Mouse (Mus musculus) gastrocnemius, adult 2 months (tissue): Measurements from ENCODE around the gene Specc1l. TPM values are rescaled to one million over a fixed set of nuclear protein-coding genes. Genes with fewer than 3 reads are reported as not detected.

ENCODE experiments used
- DNase-seq: peaks from one replicate; pipeline ENCODE4 v3.0.0; 2022
- H3K27ac ChIP-seq: fragments of 200-600 bp; 2 replicates; pipeline ENCODE4 v1.8.1; 2022; ENCODE audit warnings: mild to moderate bottlenecking
- H3K4me3 ChIP-seq: fragments of 200-600 bp; 2 replicates; pipeline ENCODE4 v1.8.1; 2022; ENCODE audit warnings: mild to moderate bottlenecking, moderate library complexity
- CTCF ChIP-seq: fragments of 200-600 bp; IDR thresholded peaks from 2 replicates; pipeline ENCODE4 v1.8.1; 2022; ENCODE audit warnings: antibody characterized with exemption, mild to moderate bottlenecking, moderate library complexity
- intact Hi-C: fragments of 180-260 bp; cut with DNase I; formaldehyde crosslinking; loops from one replicate; pipeline ENCODE4 v1.15.1; 2025
- total RNA-seq, 2 experiments: library from RNA; stranded (reverse); gene quantifications; 2 replicates each; pipeline ENCODE4 v1.2.3; 2021

Gene Specc1l
- total RNA-seq, 2 experiments from 2014 or later = 43.1 to 44.8 TPM

GRCm38 (mm10) chr10:75230572-75230971 is 18.7 kb downstream of the Specc1l start:
- intact Hi-C loops = no loop called here
- no peak for DNase-seq
- H3K27ac ChIP-seq = no peak overlapping the region
- no peak overlapping the region for H3K4me3 ChIP-seq
- TF ChIP-seq CTCF = no peak

- H3K4me3 ChIP-seq = no peak overlapping the region
- DNase-seq = no peak
- TF ChIP-seq CTCF = no peak
- no peak overlapping the region for H3K27ac ChIP-seq
- intact Hi-C loops = no loop called here
These were observed 20.0 kb downstream of the Specc1l start for GRCm38 (mm10) chr10:75231876-75232275.

GRCm38 (mm10) chr10:75232612-75233155 is 20.8 kb downstream of the Specc1l start:
- no peak overlapping the region for H3K4me3 ChIP-seq

GRCm38 (mm10) chr10:75233489-75233888 is 21.6 kb downstream of the Specc1l start:
- no peak for DNase-seq
- Histone ChIP-seq H3K4me3 (no peak overlapping the region), H3K27ac (0 out of 2 replicates have a peak overlapping the region, but pooled peaks have one; percentile 31)
- TF ChIP-seq CTCF = no peak
- intact Hi-C loops = no loop called here

More at GRCm38 (mm10) chr10:75232612-75233155, 20.8 kb downstream of the Specc1l start:
- no peak overlapping the region; the same call in 1 of the 2 replicates for H3K27ac ChIP-seq
- intact Hi-C loops = no loop called here
- no peak for TF ChIP-seq CTCF
- DNase-seq = no peak

- intact Hi-C loops = no loop called here
- DNase-seq = no peak
- TF ChIP-seq CTCF = no peak
- H3K4me3 ChIP-seq = no peak overlapping the region
- H3K27ac ChIP-seq = no peak overlapping the region
These were observed 23.9 kb downstream of the Specc1l start for GRCm38 (mm10) chr10:75235726-75236125.

- DNase-seq = no peak
- Histone ChIP-seq H3K27ac (no peak overlapping the region), H3K4me3 (no peak overlapping the region)
- intact Hi-C loops = no loop called here
- TF ChIP-seq CTCF = no peak
These were observed 24.3 kb downstream of the Specc1l start for GRCm38 (mm10) chr10:75236156-75236555.

GRCm38 (mm10) chr10:75237166-75237565 is 25.3 kb downstream of the Specc1l start:
- Histone ChIP-seq H3K4me3 (no peak overlapping the region), H3K27ac (no peak overlapping the region)
- TF ChIP-seq CTCF = no peak
- intact Hi-C loops = no loop called here
- no peak for DNase-seq

GRCm38 (mm10) chr10:75240583-75241250 is 28.8 kb downstream of the Specc1l start:
- no peak for DNase-seq
- TF ChIP-seq CTCF = no peak
- intact Hi-C loops = no loop called here
- H3K4me3 ChIP-seq = no peak overlapping the region
- peak overlapping the region; percentile 24; the same call in 1 of the 2 replicates for H3K27ac ChIP-seq

GRCm38 (mm10) chr10:75245806-75246205 is 33.9 kb downstream of the Specc1l start:
- DNase-seq = no peak
- intact Hi-C loops = no loop called here
- no peak for TF ChIP-seq CTCF

GRCm38 (mm10) chr10:75246331-75246730 is 34.5 kb downstream of the Specc1l start:
- DNase-seq = no peak
- Histone ChIP-seq H3K4me3 (no peak overlapping the region), H3K27ac (no peak overlapping the region)
- intact Hi-C loops = no loop called here
- TF ChIP-seq CTCF = no peak

More at GRCm38 (mm10) chr10:75245806-75246205, 33.9 kb downstream of the Specc1l start:
- Histone ChIP-seq H3K27ac (no peak overlapping the region), H3K4me3 (no peak overlapping the region)

- no peak for DNase-seq
- Histone ChIP-seq H3K4me3 (no peak overlapping the region), H3K27ac (no peak overlapping the region)
- intact Hi-C loops = loop anchor here (2.0 kb wide), 1 partner anchor 68 kb away; no protein-coding TSS in a partner anchor
- TF ChIP-seq CTCF = peak; percentile 64
These were observed 39.1 kb downstream of the Specc1l start for GRCm38 (mm10) chr10:75251011-75251410.

- Histone ChIP-seq H3K27ac (no peak overlapping the region), H3K4me3 (no peak overlapping the region)
- no peak for TF ChIP-seq CTCF
- intact Hi-C loops = no loop called here
- no peak for DNase-seq
These were observed 40.6 kb downstream of the Specc1l start for GRCm38 (mm10) chr10:75252301-75253022.

GRCm38 (mm10) chr10:75255091-75255490 is 43.2 kb downstream of the Specc1l start:
- DNase-seq = no peak
- intact Hi-C loops = loop anchor here (1.0 kb wide), 2 partner anchors 179 to 231 kb away; no protein-coding TSS in a partner anchor
- TF ChIP-seq CTCF = peak; percentile 64
- Histone ChIP-seq H3K4me3 (no peak overlapping the region), H3K27ac (no peak overlapping the region)
